Mouse (Mus musculus): ENCODE results near the gene Prr5l.

DNA sequence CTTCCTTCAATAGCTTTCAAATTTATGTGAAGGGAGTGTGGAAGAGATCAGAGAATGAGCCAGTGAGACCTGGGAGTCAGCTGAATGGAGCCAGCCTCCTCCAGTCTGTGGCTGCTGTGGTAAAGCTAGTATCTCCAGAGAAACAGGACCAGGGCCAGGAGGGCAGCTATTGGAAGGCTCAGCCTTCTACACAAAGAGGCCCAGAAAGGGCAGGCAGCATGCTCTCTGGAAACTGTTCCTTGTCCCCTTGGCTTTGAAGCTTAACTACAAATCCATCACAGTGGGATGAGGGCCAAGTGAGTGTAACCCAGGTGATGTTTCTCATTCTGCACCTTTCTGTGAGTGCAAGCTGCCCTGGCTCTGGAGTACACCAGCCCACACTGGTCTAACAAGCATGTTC is 155.0 kb downstream of the Prr5l start:
- TF ChIP-seq CTCF (IDR thresholded peaks at IDR 0.05; ENCODE audit: borderline replicate concordance, control insufficient read depth, extremely low read depth, insufficient read depth, low read length, poor library complexity) (no peak), POLR2A (IDR thresholded peaks at IDR 0.05; ENCODE audit: control insufficient read depth, extremely low read depth, insufficient read depth, low read length, poor library complexity) (no peak)

Measured in thymus, adult 2 months (tissue).